Mouse (Mus musculus) hindbrain, embryonic 11.5 days (tissue): ENCODE data around the gene Cdrt4. TPM values are rescaled to one million over a fixed set of nuclear protein-coding genes. Genes with fewer than 3 reads are reported as not detected.

Experiments
- ATAC-seq: fragments of 200-750 bp; cut with Nextera tagmentation; 2 replicates; pipeline ENCODE4 v1.8.0; 2017; ENCODE audit warnings: mild to moderate bottlenecking, moderate TSS enrichment, moderate library complexity; ENCODE audit not compliant: low FRiP score
- DNase-seq: peaks from one replicate; pipeline ENCODE4 v3.0.0-alpha.2; 2015; ENCODE audit warnings: low spot score
- H3K27ac ChIP-seq: fragments of 300-500 bp; sonication (generic); 2 replicates; pipeline ENCODE4 v1.5.1; 2014; ENCODE audit warnings: mild to moderate bottlenecking, low read depth, low read length
- H3K27me3 ChIP-seq: fragments of 300-500 bp; sonication (generic); 2 replicates; pipeline ENCODE4 v1.6.1; 2014; ENCODE audit warnings: mild to moderate bottlenecking, low read length, moderate library complexity, mixed read lengths; ENCODE audit not compliant: control insufficient read depth, insufficient read depth
- H3K36me3 ChIP-seq: fragments of 300-500 bp; sonication (generic); 2 replicates; pipeline ENCODE4 v1.6.1; 2014; ENCODE audit warnings: mild to moderate bottlenecking, low read length, moderate library complexity, mixed read lengths; ENCODE audit not compliant: control insufficient read depth, insufficient read depth
- H3K4me1 ChIP-seq: fragments of 300-500 bp; sonication (generic); replicated peaks from 2 replicates; pipeline ENCODE4 v1.6.1; 2014; ENCODE audit warnings: low read length, mixed read lengths; ENCODE audit not compliant: control insufficient read depth, insufficient read depth
- H3K4me2 ChIP-seq: fragments of 300-500 bp; sonication (generic); replicated peaks from 2 replicates; pipeline ENCODE4 v1.6.1; 2014; ENCODE audit warnings: mild to moderate bottlenecking, low read depth, low read length
- H3K4me3 ChIP-seq: fragments of 300-500 bp; sonication (generic); 2 replicates; pipeline ENCODE4 v1.5.1; 2014; ENCODE audit warnings: low read depth, low read length
- H3K9ac ChIP-seq: fragments of 300-500 bp; sonication (generic); 2 replicates; pipeline ENCODE4 v1.6.1; 2014; ENCODE audit warnings: low read depth, low read length
- H3K9me3 ChIP-seq: fragments of 300-500 bp; sonication (generic); 2 replicates; pipeline ENCODE4 v1.6.1; 2016; ENCODE audit warnings: low read length; ENCODE audit not compliant: control insufficient read depth
- WGBS: fragments of 180-500 bp; shearing (Covaris S2); extraction: QIAGEN DNeasy Blood & Tissue Kit; methylation state at CpG from one replicate; pipeline ENCODE4 v1.1.7; 2014; 5-methylcytosine and 5-hydroxymethylcytosine counted together
- polyA plus RNA-seq: library from polyadenylated mRNA; unstranded; fragments of >200 nt; fragmentation: Nextera tagmentation; extraction: Ambion mirVana; gene quantifications from 2 replicates; pipeline ENCODE4 v1.2.1, GENCODE M21; 2014

Cdrt4 gene
- polyA plus RNA-seq, 1 experiment from 2014 or later: not detected

DNA sequence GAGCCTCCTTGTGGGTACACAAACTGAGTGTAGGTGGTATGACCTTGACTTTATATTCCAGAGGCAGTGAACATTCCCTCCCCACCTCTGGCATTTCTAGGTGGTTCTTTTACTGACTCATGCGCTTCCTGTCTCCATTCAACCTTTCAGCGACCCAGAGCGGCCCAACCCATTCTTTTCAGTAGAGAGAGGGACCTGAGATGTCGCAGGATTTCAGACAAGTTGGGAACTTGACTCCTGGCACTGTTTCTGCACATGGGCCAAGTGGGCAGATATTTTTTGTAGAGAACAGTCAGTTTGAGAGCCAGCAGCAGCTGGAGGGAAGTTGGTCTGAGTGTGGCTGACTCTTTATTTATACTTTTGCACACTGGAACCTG lies 45.5 kb downstream of the Cdrt4 start:
- no peaks in the 10 kb centered on the region for H3K9me3 ChIP-seq
- H3K4me2 ChIP-seq: no peak overlapping the region
- H3K9ac ChIP-seq: no peak overlapping the region
- WGBS: 84% methylated on average over 4 of the region's 4 CpGs
- no peak for DNase-seq
- H3K4me3 ChIP-seq: no peak overlapping the region
- no peaks in the 10 kb centered on the region for H3K4me1 ChIP-seq
- no peaks in the 10 kb centered on the region for H3K36me3 ChIP-seq
- no peaks in the 10 kb centered on the region for H3K27me3 ChIP-seq
- no peak for ATAC-seq
- no peak overlapping the region for H3K27ac ChIP-seq

DNA sequence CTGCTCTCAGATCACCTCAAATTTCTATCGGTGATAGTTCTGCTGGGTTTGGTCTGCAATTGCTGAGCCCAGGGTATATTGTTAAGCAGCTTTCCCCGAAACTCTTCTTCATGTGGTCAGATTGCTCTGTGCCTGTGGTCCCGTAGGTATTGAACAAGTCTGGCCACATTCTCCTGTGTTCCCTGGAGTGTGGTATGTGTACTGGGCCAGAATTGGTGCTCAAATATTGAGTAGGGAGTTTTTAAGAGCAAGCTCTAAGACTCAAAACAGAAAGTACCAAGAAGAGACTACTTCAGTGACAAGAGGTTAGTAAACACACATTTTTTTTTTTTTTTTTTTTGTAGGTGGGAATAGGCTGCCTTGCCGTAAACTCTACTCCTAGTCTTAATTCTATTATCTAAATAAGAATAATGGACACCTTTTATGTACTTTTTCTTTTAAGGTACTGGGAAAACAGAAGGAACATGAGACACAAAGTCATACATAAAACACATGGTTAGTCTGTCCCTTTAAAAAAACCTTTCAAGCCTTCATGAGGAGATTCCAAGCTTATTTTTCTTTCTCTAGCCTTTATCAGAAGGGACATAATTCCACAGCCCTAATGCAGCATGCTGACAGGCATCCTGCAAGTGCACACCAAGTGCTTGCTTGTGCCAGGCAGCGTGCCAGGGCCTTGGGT lies 46.2 kb downstream of the Cdrt4 start:
- no peaks in the 10 kb centered on the region for H3K9me3 ChIP-seq
- H3K4me3 ChIP-seq: no peak overlapping the region
- DNase-seq (no peak), ATAC-seq (no peak)
- H3K27ac ChIP-seq: no peak overlapping the region
- H3K27me3 ChIP-seq: no peaks in the 10 kb centered on the region
- no peaks in the 10 kb centered on the region for H3K4me1 ChIP-seq
- H3K4me2 ChIP-seq: no peak overlapping the region
- WGBS: 93% methylated on average over 5 of the region's 5 CpGs
- H3K36me3 ChIP-seq: no peaks in the 10 kb centered on the region
- H3K9ac ChIP-seq: no peak overlapping the region

DNA sequence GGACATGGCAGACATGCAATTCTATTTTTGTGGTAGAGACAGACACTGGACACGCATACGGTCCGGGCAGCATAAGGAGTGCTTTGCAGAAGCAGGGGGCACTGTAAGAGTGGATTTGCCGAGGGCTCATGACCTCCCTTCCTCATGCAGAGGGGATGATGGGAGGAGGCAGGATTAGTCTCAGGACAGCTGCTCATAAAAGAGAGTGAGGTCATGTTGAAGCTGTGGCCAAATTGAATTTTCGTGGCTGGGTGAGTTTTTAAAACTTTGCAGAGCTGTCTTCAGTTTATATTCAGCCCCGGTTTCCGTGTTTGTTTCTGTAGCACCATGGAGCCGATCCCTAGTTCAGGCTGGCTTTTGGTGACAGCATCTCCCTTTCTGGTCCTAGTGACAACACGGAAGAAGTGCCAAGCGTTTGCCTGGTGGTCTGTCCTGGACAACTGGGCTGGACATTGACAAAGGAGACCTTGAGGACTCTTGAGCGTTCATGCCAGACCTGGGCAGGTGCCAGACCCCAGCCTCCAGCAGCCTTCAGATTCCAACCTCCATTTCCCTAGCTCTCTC lies 46.8 kb downstream of the Cdrt4 start:
- Histone ChIP-seq H3K4me3 (no peak overlapping the region), H3K27ac (no peak overlapping the region), H3K4me1 (no peaks in the 10 kb centered on the region), H3K9me3 (no peaks in the 10 kb centered on the region), H3K4me2 (no peak overlapping the region), H3K36me3 (no peaks in the 10 kb centered on the region), H3K27me3 (no peaks in the 10 kb centered on the region), H3K9ac (no peak overlapping the region)
- DNase-seq: no peak
- 62% methylated on average over 11 of the region's 11 CpGs for WGBS
- no peak for ATAC-seq

DNA sequence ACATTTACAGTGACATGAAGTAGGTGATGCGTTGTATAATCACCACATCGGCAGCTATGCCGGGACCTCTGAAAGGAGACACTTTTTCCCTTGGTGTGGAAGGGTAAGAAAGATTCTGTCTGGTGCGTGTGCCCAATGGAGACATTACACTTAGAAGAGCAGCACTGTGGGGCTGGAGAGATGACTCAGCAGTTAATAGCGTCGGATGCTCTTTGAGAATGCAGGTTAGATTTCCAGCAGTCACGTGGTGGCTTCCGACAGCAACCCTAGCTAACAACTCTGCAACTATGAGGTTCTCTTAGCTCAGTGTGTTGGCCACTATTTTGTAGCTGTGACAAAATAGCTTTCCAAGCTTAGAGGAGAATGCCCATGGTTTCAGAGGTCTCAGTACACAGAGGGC lies 49.1 kb downstream of the Cdrt4 start:
- no peak for ATAC-seq

DNA sequence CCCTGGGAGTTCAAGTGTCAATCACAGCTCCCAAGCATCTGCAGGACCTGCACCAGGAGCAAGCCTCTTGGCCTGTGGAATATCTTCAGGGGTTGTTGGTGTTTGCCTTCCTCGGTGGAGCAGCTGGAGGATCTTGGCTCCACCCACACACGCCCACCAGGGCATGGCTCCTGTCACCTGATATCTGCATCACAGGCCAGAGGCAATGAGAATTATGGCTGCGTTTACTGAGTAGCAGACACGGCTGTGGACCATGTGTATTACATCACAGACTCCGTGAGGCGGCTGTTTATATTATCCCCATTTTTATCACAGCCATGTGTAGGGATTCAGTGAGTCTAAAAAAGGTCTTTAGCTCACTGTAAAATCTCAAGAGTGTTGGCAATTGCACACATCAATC lies 53.6 kb downstream of the Cdrt4 start:
- Histone ChIP-seq H3K27me3 (no peaks in the 10 kb centered on the region), H3K9ac (no peak overlapping the region), H3K4me3 (no peak overlapping the region), H3K27ac (no peak overlapping the region), H3K9me3 (no peaks in the 10 kb centered on the region), H3K36me3 (no peaks in the 10 kb centered on the region), H3K4me2 (no peak overlapping the region), H3K4me1 (no peaks in the 10 kb centered on the region)
- DNase-seq (no peak), ATAC-seq (no peak)
- WGBS: 65% methylated on average over 6 of the region's 6 CpGs

More for the DNA sequence above, 49.1 kb downstream of the Cdrt4 start:
- no peak for DNase-seq
- H3K4me3 ChIP-seq: no peak overlapping the region
- H3K36me3 ChIP-seq: no peaks in the 10 kb centered on the region
- 89% methylated on average over 8 of the region's 8 CpGs for WGBS
- H3K27ac ChIP-seq: no peak overlapping the region
- no peaks in the 10 kb centered on the region for H3K9me3 ChIP-seq
- no peaks in the 10 kb centered on the region for H3K27me3 ChIP-seq
- no peak overlapping the region for H3K9ac ChIP-seq
- H3K4me2 ChIP-seq: no peak overlapping the region
- no peaks in the 10 kb centered on the region for H3K4me1 ChIP-seq

DNA sequence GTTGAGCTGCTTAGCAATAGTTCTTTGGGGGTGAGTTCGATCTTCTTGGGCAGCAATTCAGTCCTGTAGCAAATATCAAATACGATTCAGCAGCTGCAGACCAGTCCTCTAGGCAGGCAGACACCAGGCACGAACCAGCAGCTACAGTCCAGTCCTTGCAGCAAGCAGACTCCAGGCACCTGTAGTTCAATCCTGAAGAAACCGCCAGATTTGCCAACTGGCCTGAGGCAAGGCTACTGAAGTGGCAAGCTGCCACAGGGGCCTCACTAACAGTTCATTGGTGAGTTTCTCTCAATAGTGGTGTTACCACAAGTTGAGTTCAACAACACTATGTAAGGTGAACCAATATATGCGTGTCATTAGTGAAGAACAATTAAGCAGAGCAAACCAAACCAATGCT lies 56.4 kb downstream of the Cdrt4 start:
- DNase-seq: no peak
- no peaks in the 10 kb centered on the region for H3K27me3 ChIP-seq
- no peak overlapping the region for H3K9ac ChIP-seq
- H3K4me3 ChIP-seq: no peak overlapping the region
- no peaks in the 10 kb centered on the region for H3K36me3 ChIP-seq
- 85% methylated on average over 5 of the region's 5 CpGs for WGBS
- no peak overlapping the region for H3K4me2 ChIP-seq
- H3K27ac ChIP-seq: no peak overlapping the region
- ATAC-seq: no peak
- H3K9me3 ChIP-seq: no peaks in the 10 kb centered on the region
- no peaks in the 10 kb centered on the region for H3K4me1 ChIP-seq

DNA sequence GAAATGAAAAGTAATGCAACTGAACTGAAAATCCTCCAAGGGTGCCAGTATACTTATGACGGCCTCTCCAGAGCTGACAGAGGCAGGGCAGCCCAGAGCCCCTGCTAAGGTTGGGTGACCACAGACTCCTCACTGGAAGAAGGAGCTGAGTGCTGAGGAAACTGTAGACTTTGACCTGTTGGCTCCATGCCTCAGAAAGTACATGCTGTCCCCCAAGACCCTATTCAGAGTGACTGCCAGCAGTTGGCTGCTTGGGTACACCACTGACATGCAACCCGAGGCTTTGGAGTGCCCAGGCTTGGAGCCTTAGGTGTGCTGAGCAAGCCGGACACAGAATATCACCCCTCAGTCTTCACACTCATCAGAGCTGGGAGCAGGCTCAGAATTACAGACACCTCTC lies 57.0 kb downstream of the Cdrt4 start:
- no peak overlapping the region for H3K9ac ChIP-seq
- DNase-seq (no peak), ATAC-seq (no peak)
- H3K4me3 ChIP-seq: no peak overlapping the region
- H3K4me2 ChIP-seq: no peak overlapping the region
- no peaks in the 10 kb centered on the region for H3K36me3 ChIP-seq
- WGBS: 74% methylated on average over 3 of the region's 3 CpGs
- no peaks in the 10 kb centered on the region for H3K9me3 ChIP-seq
- no peaks in the 10 kb centered on the region for H3K27me3 ChIP-seq
- H3K4me1 ChIP-seq: no peaks in the 10 kb centered on the region
- no peak overlapping the region for H3K27ac ChIP-seq

DNA sequence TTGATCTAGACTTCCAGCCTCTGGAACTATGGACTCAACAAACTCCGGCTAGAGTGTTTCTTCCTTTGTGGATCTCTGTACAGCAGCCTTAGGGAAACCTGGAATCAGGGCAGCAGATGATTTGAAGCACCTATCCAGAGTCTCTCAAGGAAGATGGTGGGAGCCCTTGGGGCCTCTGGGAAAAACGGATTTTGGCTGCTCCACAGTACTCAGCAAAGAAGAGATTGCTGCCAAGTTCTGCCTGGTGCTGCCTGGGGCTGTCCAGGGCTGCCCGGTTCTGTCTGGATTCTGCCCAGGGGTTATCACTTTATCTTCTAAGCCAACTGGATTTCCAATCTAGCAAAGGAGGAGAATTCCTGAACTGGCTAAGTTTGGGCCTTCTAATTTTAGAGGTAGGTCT lies 58.8 kb downstream of the Cdrt4 start:
- H3K4me2 ChIP-seq: no peak overlapping the region
- DNase-seq (no peak), ATAC-seq (no peak)
- H3K27ac ChIP-seq: no peak overlapping the region
- no peak overlapping the region for H3K4me3 ChIP-seq
- no peaks in the 10 kb centered on the region for H3K27me3 ChIP-seq
- 79% methylated on average over 3 of the region's 3 CpGs for WGBS
- no peak overlapping the region for H3K9ac ChIP-seq
- no peaks in the 10 kb centered on the region for H3K4me1 ChIP-seq
- no peaks in the 10 kb centered on the region for H3K36me3 ChIP-seq
- H3K9me3 ChIP-seq: no peaks in the 10 kb centered on the region

DNA sequence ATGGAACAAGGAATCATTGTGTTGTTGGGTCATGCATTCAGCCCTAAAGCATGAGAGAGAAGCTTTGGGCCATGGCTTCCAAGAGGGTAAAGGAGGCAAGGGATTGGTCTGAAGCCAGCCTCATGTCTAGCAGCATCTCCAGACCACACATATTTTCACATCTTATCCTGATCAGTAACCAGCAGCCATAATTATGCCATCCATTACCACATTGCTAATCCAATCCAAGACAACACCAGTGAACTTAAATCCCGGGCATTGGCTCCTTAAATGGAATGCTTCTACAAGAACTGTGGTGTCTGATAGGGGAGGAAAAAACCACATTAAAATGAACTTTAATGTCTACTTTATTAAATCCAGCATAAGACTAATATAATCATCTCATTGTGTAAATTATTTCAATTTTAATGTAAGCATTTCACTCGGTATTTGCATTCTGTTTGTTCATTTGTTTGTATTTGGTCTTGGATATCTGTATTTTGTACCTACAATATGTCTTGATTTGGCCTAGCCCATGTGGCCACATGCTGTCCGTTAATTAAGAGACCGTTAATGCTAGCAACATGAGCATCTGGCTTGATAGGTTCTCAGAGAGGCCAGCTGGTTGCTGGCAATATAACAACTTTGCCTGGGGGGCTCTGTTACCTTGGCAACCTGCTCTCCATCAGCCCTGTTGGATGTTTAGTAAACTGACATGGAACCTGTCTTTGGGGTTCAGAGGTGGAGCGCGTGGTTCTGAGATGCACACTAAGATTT lies 66.5 kb downstream of the Cdrt4 start:
- Histone ChIP-seq H3K36me3 (no peaks in the 10 kb centered on the region), H3K9ac (no peak overlapping the region), H3K4me1 (no peaks in the 10 kb centered on the region), H3K4me2 (no peak overlapping the region), H3K4me3 (no peak overlapping the region), H3K9me3 (no peaks in the 10 kb centered on the region), H3K27me3 (no peaks in the 10 kb centered on the region), H3K27ac (no peak overlapping the region)
- WGBS: 85% methylated on average over 6 of the region's 6 CpGs
- peak; percentile 47 for DNase-seq
- no peak for ATAC-seq
